Mouse (Mus musculus) liver, adult 2 months (tissue): ENCODE measurements at regions not wholly inside any gene's neighbourhood (a gene's known extent, or its start where the extent isn't known, plus 50 kb on each side); places are given as distances from the start of the nearest gene placed in this dataset.

ENCODE experiments used
- DNase-seq: peaks from one replicate; pipeline ENCODE4 v3.0.0-alpha.2; 2011; ENCODE audit warnings: low read depth, low spot score; ENCODE audit errors: extremely low read depth
- H3K27ac ChIP-seq: fragments of 200-500 bp; replicated peaks from 2 replicates; pipeline ENCODE4 v1.5.1; 2012; ENCODE audit warnings: low read depth, mild to moderate bottlenecking, control low read depth, inconsistent platforms, low read length; ENCODE audit not compliant: insufficient read depth
- H3K27me3 ChIP-seq: fragments of 200-500 bp; 2 replicates; pipeline ENCODE4 v1.6.1; 2012; ENCODE audit warnings: mild to moderate bottlenecking, moderate library complexity, low read length, inconsistent platforms; ENCODE audit not compliant: control insufficient read depth, insufficient read depth
- H3K36me3 ChIP-seq: fragments of 200-500 bp; 2 replicates; pipeline ENCODE4 v1.6.1; 2012; ENCODE audit warnings: low read length, inconsistent platforms; ENCODE audit not compliant: control insufficient read depth, insufficient read depth
- H3K4me1 ChIP-seq: fragments of 200-500 bp; 2 replicates; pipeline ENCODE4 v1.6.1; 2011; ENCODE audit warnings: low read length; ENCODE audit not compliant: control insufficient read depth, insufficient read depth
- H3K4me3 ChIP-seq: fragments of 200-500 bp; 2 replicates; pipeline ENCODE4 v1.5.1; 2011; ENCODE audit warnings: low read depth, mild to moderate bottlenecking, control low read depth, low read length, moderate library complexity; ENCODE audit not compliant: insufficient read depth
- H3K79me2 ChIP-seq: fragments of 200-500 bp; 2 replicates; pipeline ENCODE4 v1.6.1; 2012; ENCODE audit warnings: inconsistent platforms, mild to moderate bottlenecking, low read length, moderate library complexity; ENCODE audit not compliant: control insufficient read depth, insufficient read depth
- H3K9ac ChIP-seq: fragments of 200-500 bp; 2 replicates; pipeline ENCODE4 v1.6.1; 2012; ENCODE audit warnings: low read depth, mild to moderate bottlenecking, control low read depth, inconsistent platforms, low read length
- CTCF ChIP-seq: fragments of 200-500 bp; IDR thresholded peaks from 2 replicates; pipeline ENCODE4 v1.5.1; 2011; ENCODE audit warnings: low read depth, low read length, control low read depth
- POLR2A ChIP-seq: fragments of 200-500 bp; IDR thresholded peaks from 2 replicates; pipeline ENCODE4 v1.6.1; 2011; ENCODE audit warnings: low read length, control low read depth; ENCODE audit not compliant: insufficient read depth; ENCODE audit errors: extremely low read depth
- WGBS: fragments of 180-500 bp; shearing (Covaris S2); methylation state at CpG from one replicate; pipeline ENCODE4 v1.1.7; 2018; 5-methylcytosine and 5-hydroxymethylcytosine counted together

- Histone ChIP-seq H3K4me3 (no peak overlapping the region), H3K4me1 (no peaks in the 10 kb centered on the region), H3K27me3 (no peaks in the 10 kb centered on the region), H3K27ac (0 out of 2 replicates have a peak overlapping the region, but pooled peaks have one; percentile 19), H3K9ac (no peak overlapping the region), H3K79me2 (no peaks in the 10 kb centered on the region), H3K36me3 (no peaks in the 10 kb centered on the region)
- no peak for DNase-seq
- 76% methylated on average over 9 of the region's 9 CpGs for WGBS
- TF ChIP-seq POLR2A (no peak), CTCF (no peak)
Observed at GRCm38 (mm10) chr1:136784178-136784577, 159.5 kb downstream of the Zfp281 start.

GRCm38 (mm10) chr1:136788979-136789513, 164.3 kb downstream of the Zfp281 start:
- H3K79me2 ChIP-seq: no peaks in the 10 kb centered on the region
- no peak for DNase-seq
- no peaks in the 10 kb centered on the region for H3K36me3 ChIP-seq
- no peak overlapping the region for H3K9ac ChIP-seq
- no peak overlapping the region for H3K4me3 ChIP-seq
- TF ChIP-seq POLR2A (no peak), CTCF (no peak)
- 73% methylated on average over 30 of the region's 30 CpGs for WGBS
- peaks cover 2% of the 10 kb centered on the region; the same call in 1 of the 2 replicates for H3K4me1 ChIP-seq
- no peaks in the 10 kb centered on the region for H3K27me3 ChIP-seq
- no peak overlapping the region for H3K27ac ChIP-seq

GRCm38 (mm10) chr1:136791641-136792040, 166.9 kb downstream of the Zfp281 start:
- Histone ChIP-seq H3K27ac (no peak overlapping the region), H3K9ac (no peak overlapping the region), H3K27me3 (no peaks in the 10 kb centered on the region), H3K4me3 (no peak overlapping the region), H3K36me3 (no peaks in the 10 kb centered on the region), H3K79me2 (no peaks in the 10 kb centered on the region), H3K4me1 (peaks cover 2% of the 10 kb centered on the region; the same call in 1 of the 2 replicates)
- WGBS: 24% methylated on average over 1 of the region's 1 CpGs
- DNase-seq: peak; percentile 69
- TF ChIP-seq POLR2A (no peak), CTCF (no peak)
